Mouse (Mus musculus) C2C12 (cell line): ENCODE measurements around the gene Nupr1.

Source experiments
- CEBPB ChIP-seq: IDR thresholded peaks from one replicate; pipeline ENCODE4 v1.6.1; 2011; ENCODE audit warnings: low read depth, mild to moderate bottlenecking, control low read depth, moderate library complexity
- CTCF ChIP-seq: IDR thresholded peaks from one replicate; pipeline ENCODE4 v1.5.1; 2011; ENCODE audit not compliant: control insufficient read depth, insufficient read depth, insufficient read length
- MAX ChIP-seq: IDR thresholded peaks from one replicate; pipeline ENCODE4 v1.6.1; 2011; ENCODE audit warnings: mild to moderate bottlenecking, control low read depth
- MYOD1 ChIP-seq: IDR thresholded peaks from one replicate; pipeline ENCODE4 v1.6.1; 2011; ENCODE audit warnings: low read depth; ENCODE audit not compliant: control insufficient read depth, insufficient read length
- USF1 ChIP-seq: IDR thresholded peaks from one replicate; pipeline ENCODE4 v1.6.1; 2011; ENCODE audit warnings: low read depth, mild to moderate bottlenecking, control low read depth, moderate library complexity

- TF ChIP-seq MYOD1 (no peak), CTCF (no peak), MAX (no peak), CEBPB (no peak), USF1 (no peak)
Measured at GRCm38 (mm10) chr7:126635375-126635774, 4.7 kb upstream of the Nupr1 start.
